Mouse (Mus musculus) yolk sac, embryonic 10.5 days (tissue): ENCODE measurements around the gene Faf1.
"Not testable (repeated sequence)": the region's sequence is repeated elsewhere in the genome, so short reads cannot be mapped to it uniquely, and the experiment has no call there.

ENCODE experiments used
- DNase-seq: peaks from one replicate; pipeline ENCODE4 v3.0.0-alpha.2; 2017; ENCODE audit warnings: low spot score

Gene Faf1

DNA sequence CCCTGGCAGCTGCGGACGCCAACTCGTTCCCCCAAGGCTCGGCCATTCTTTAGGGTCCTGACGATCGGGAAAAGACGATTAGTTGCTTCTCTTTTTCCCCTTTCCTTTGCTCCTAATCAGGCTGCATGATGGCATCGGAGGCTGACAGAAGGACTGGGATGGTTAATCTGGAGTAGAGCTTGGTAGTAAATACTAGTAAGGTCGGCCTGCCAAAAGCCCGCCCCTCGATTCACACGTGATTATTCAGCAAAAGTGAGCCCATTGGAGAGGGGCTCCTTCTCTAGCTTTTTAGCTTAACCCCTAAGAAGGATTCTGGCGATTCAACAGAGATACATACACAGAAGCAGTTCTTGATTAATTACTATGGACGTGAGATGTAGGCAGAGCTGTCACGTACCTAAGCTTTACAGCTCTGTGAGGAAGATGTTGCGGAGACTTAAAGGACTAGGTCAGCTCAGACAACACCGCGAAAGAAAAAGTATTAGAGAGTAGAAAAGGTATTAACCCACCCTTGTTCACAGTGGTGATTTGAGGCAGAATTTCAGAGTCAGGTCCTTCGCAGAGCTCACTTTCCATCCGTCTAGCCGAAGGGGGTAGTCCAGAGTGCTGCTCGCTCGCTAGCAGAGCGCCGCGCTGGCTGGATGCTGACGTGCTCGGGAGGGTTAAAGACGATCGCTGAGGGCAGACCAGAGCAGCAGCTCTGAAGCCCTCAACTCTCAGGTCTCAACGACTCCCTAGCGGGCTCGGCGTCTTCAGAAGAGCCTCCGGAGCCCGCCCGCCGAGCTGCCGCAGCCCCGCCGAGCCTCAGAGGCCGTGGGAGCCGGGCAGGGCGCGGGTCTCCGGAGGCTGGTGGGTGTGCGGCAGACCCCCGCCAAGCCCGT, 11.0 kb upstream of the Faf1 start:
- DNase-seq, result peak; percentile 53

DNA sequence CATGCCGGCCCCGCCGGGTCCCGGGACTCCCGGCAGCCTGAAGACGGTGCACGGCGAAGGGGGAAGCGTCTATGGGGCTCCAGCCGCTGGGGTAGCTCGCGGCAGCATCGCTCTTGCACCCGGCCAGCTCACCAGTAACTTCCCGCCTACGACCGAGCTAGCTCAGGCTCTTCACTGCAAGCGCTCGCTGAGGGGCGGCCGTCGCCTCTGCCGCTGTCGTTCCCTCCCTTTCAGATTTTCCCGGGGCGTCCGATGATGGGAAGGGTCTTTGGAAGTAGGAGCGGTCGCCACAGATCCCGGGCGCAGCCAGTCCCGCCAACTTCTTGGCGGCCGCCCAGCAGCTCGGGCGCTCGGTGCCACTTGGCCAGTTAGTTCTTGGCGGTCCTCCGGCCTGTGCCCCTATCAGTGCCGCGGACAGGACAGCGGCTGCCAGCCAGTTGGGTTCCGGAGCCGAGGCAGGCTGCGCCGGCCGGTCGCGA, 10.4 kb upstream of the Faf1 start:
- peak; percentile 61 for DNase-seq

DNA sequence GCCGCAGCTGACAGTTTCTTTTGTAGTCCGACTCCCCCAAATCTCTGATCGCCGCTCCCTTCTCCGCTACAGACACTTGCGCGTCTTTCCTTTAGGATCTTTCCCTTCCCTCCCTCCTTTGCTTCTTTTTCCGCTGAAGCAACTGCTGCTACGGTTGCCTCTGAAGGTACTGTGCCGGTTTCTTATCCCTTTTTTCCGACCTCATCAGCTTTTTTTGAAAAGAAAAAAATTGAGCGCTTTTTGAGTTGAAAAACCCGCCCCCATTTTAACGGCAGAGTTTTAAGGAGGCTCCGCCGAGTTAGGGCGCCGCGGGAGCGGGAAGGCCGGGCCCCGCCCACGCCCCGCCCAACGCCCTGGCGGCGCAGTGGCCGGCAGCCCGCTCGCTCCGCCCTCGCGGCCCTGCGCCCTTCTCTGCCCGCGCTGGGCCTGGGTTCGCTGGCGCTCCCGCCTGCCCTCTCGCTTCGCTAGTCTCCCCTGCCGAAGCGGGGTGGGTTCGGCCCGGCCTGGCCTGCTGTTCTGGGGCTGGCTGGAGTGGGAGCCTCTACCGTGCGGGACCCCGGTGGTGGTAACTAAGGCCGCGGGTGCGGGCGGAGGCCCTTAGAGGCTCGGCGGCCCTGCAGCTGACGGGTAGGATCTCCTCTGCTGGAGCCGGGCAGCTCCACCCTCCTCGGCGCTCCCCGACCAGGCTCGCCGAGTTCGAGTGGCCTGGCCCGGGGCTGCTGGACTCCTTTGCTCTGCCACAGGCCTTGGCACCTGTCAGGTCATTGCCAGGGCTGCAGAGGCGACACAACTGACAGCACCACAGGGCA, 9.7 kb upstream of the Faf1 start, which contains the start of gene Cdkn2c:
Gene Cdkn2c (minus strand): TSS at position 729 of the 809 bp plus-strand sequence.
- peak; percentile 91 for DNase-seq

DNA sequence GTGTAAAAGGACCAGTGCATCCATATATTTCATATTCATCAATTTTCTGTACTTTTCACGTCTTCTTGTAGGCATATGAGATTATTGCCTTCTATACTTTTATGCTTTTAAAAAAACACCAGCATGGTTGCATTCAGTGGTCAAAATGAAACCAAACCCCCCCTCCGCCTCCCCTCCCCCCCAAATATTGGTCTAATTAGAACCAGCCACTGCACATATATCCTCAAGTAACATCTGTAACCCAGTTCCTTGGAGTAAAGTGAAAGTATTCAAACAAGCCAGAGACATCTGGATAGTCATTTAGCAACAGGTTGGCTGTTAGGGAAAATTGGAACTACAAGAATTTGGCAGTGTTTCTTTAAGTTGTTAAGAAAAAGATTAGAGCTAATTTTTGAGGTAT, 8.9 kb upstream of the Faf1 start:
- no peak for DNase-seq

DNA sequence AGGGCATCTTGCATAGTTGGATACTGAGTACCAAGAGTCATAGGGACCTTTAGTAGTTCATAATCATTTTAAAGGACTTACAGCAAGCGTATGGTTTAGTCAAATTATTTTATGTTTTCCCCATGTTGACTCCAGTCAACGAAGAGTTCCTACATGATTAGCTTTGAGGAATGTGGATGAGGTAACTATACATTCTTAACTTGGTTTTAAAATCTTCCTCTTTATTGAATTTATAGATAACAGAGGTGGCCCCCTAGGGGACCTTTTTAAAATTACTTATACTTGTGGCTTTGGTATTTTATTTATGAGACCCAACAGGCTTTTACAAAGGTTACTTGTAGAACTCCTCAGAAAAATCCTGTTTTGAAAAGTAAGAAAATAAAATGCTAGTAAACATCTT, 6.2 kb upstream of the Faf1 start:
- no peak for DNase-seq

DNA sequence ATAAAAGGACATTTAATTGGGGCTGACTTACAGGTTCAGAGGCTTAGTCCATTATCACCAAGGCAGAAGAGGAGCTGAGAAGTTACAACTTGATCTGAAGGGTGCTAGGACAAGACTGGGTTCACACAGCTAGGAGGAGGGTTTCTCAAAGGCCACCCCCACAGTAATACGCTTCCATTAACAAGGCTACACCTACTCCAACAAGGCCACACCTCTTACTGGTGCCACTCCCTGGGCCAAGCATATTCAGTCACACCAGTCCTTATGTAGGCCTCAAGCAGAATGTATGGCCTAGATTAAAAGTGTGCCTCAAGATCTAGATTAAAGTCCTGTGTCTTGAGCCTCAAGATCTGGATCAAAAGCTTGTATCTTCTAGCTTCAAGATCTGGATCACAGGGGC, 4.4 kb upstream of the Faf1 start:
- no peak for DNase-seq

DNA sequence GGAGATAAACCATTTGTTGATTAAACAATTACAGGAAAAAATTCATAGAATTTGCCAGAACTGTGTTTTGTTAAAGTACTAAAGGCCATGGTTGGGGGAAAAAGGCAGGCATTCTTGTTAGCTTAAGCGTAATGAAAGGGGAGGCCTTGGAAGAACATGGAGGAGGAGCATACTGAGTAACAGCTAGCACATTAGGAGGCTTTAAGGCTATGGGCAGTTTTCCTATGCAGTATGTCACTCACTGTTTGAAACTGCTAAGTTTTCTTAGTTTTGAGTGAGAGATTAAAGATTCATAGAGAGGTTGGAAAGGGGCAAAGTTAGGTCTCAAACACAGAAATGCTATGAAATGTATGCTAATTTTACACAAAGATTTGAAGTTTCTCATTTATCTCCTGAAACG, 2.3 kb upstream of the Faf1 start:
- DNase-seq, result no peak

DNA sequence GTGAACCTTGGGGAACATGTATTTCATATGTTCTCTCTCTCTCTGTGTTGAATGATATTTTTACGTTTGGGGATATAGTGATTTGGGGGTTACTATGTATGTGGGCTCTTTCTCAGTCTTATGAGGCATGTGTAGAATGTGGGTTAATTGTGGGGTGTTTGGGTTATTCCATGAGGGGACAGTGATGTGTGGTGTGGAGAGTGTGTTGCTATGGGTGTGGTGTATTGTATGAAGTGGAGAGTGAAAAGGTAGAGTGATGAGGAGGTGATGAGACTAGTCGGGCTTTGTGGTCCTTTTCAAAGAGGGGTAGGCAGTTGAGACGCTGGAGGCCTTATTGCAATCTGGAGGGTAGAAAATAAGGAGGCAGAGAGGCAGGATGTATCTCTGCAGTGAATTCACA, 833 bp downstream of the Faf1 start:
- no peak for DNase-seq

DNA sequence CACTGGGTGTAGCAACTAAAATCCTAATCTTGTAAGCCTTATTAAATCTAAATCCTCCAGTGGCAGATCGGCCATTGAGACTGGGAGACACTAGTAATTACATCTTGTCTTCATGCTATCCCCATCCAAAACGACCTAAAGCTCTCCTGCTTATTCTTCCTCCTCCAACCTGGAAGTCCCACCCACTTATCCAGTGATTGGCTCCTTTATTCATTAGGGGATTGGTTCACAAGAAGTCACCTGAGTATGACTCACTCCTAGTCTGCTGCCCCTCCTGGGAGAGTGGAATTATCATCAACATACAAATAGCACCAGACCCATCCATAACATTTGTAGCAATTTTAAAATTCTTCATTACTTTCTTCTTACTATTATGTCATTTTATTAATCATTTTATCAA, 7.2 kb downstream of the Faf1 start:
- DNase-seq, result no peak

DNA sequence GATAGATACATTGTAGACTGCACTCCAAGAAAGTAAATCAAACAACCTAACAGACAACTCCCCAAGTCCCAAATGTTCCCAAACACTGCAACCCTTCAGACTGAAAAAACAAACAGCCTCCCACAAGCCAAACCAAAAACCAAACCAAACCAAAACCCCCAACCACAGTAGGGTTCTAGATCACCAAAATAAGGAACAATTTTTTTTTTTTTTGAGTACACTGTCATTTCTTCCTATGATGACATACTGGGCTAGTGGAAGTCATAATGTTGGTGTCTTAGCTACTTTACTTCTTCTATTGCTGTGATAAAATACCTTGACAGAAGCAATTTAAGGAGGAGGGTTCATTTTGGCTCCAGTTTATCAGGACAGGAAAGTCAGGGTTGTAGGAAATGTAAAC, 16.3 kb downstream of the Faf1 start:
- no peak for DNase-seq

DNA sequence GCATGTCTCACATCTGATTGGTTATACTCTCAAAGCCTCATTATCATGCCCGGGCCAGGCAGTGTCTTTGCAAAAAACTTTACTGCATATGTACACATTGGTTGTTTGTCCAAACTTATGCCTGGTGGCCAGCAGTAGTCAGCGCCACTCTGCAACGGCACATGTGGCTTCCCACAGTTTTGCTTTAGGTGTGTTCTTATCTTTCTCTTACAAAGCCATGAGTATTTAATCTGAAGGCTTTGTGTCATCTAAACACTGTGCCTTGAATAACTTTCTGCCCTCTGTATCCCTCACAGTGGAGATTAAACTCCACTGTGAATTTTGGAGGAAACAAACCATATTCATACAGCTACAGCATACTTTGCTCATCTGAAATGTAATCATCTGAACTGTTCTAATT, 24.3 kb downstream of the Faf1 start:
- DNase-seq, result not testable (repeated sequence)

DNA sequence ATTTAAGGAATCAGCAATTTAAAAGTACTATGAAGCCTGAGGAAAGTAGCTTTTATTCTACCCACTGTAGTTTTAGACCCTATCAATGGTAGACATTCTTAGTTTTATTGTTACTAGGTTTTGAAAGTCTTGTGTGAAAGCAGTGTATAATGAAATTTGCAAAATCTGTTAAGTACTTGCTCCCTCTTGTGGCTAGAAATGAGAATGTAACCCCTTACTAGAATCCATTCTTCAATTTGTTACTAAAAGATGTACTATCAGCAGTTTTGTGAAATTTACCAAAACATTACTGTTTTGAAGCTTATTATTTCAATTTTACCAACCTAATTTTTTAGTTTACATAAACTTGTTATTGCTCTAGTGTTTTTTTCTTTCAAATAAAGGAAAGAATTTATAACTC, 27.2 kb downstream of the Faf1 start:
- DNase-seq, result no peak

DNA sequence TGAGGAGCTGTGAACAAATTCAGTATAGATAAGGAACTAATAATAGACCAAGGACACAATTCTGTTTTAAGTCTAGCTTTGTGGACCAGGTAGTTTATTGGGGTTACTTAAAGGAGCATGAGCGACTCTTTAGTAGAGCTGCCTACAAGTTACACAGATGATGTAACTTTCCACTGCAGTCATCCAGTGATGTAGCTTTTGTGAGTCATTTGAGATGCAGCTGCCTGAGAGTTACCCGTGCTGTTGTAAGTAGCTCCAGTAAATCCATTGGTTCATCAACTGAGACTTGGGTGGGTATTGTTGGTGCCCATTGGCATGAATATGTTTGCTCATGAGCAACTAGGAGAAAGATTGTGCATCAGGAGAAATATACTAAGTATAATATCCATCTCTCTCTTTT, 29.0 kb downstream of the Faf1 start:
- no peak for DNase-seq

DNA sequence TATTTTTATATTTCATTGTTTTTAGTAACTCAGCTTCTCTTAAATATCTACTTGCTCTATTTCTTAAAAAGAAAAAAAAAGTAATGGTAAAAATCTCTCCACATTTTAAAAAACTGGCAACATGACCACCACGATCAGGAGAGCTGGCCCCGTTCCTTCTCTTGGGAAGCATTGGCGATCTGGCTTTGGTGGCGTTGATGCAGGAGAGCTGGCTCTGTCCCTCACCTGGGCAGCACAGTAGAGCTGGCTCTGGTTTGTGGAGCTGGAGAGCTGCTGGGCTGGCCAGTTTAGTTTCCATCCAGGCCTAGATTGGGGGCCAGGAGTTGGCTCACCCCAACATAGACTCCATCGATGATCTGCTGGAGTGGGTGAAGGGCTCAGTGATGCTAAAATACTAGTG, 42.9 kb downstream of the Faf1 start:
- no peak for DNase-seq

DNA sequence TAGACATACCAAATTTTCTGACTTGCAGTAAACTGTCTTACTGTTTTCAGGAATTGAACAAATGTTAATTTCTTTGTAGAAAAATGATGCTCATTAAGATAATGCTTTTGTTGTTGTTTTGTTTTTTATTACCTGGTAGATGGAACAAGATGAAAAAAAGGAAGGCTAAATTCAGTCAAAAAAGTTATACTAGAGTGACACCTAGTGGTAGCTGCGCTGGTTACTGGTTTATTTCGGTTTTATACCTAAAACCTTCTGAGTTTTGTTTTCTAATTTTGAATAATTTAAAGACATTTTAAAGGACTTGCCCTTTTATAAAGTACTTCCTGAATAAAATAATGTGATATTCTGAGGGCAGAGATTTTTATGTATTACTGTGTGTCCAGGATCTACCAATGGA, 52.9 kb downstream of the Faf1 start:
- DNase-seq, result no peak

DNA sequence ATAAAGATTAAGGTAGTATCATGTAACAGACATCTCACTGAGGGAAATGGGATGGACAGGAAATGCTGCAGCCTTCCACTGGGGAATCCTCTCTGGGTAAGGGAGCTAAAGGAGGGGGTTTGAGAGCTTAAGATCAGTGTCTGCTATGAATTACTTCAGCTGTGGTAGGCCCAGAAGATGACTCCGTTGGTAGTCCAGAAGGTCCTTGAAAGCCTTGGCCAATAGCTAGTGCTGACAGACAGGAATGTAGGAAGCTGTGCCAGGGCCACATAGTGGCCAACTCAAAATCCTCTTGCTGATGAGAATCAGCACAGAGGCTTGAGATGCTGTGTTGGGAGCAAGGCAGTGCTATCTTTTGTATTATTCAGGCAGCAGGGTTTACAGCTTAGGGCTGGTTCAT, 59.4 kb downstream of the Faf1 start:
- no peak for DNase-seq

DNA sequence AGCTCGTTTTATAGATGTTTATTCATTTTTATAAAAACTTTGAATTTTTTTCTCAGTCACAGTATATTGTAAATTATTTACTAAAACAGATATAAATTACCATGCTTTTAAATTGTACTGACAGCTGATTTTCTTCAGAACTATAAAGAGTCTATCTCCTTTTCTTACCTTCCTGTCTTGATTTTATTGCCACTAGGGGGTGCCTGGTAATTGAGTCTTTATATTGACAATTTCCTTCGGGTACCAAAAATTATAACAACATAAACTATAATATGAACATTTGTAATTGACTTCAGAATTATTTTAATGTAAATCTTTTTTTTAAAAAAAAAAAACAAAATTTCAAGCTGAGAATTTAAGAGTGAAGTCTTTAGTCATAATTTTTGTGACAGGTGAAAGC, 67.6 kb downstream of the Faf1 start:
- no peak for DNase-seq

DNA sequence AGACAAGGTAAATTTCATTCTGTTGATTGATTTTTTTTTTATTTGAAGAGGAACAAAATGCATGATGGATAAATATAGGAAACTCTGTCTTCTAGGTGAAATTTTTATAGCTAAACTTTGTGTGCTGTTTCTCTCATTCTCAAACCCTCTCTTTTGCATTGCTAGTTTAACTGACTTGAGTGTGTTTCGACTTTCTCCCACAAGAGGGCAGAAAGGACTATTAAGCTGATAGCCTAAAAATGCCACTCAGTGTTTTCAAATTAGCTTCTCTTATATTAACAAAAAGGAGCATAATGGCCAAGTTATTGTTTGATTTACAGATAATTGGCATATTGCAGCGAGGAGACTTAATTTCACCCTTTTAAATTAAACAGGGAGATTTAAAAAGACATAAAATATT, 82.6 kb downstream of the Faf1 start:
- DNase-seq, result no peak

DNA sequence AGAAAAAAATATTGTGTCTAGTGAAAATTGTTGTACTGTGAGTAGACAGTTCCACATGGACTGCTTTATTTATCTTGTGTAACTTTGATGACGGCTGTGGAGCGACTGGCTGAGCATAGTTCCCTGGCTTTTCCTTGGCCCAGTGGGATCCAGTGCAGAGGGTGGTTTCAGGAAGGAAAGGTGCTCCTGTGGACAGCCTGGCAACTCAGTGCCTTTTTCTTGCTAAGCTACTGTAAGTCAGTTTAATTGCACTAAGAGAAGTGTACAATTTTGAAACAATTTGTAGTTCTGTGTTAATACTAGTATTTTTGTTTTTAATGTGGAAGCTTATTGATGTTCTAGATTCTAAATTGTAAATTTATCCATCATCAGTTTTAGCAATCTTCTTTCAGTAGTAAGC, 83.5 kb downstream of the Faf1 start:
- no peak for DNase-seq

DNA sequence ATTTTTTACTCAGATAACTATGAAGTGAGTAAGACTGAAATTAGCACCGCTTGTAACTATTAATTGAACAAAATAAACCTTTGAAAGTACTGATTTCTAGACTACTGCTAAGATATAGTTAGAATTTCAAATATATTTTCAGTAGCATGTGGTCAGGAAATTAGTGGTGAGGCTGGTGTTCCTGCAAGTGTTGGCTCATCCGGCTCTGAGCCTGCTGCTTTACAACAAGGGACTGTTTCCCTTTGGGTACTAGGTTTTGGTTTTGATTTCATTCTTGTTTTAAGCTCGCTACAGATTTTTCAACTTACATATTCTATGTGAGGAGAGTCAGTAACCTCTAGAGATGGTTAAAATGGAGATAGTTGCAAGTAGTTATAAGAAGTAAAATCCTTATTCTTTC, 84.1 kb downstream of the Faf1 start:
- no peak for DNase-seq

DNA sequence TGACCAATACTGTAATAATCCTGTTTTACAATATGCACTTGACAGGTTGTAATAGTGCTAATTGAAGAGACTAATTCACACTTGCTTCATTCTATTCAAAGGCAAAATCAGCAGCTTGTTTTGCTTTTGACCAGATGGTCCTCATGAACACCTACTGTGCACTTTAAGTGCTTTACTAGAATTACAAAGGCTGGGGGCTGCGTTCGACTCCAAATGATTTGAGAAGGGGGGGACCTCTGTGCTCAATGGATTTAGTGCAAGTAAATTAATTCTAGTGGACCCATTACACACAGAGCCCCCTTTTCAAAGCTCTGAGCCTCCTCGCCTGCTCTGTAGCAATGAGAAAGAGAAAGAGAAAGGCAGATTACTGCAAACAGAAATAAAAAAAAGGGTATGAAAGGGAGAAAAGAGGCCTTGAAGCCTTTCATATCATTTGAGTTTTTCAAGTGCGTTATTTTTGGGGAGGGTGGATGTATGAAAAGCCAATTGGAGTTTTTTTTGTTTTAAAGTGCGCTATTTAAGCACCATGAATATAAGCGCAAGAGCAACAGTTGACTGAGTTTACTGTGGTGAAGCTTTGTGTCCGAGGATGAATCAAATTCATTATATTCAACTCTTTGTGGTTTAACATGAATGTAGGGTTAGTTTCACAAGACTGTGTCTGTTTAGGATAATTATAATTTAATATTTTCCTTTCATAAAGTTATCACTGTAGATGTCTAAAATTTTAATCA, 86.5 kb downstream of the Faf1 start:
- DNase-seq, result no peak

DNA sequence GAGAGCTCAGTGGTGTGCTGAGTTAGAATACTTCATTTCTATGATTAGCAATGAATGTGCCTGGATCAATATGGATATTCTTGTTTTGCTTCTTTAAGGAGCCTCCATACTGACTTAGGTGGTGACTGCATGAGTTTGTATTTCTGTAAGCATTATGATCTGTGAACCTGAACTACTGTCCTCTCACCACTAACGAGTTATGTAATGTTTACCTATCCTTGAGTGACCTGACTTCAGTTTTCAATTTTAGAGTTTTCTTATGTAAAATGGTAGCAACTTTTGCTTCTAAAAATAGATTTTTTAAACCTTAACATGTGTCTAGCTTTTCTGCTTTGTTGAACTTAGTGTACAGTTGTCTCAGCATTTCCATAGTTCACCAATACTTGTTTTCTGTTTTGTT, 92.7 kb downstream of the Faf1 start:
- DNase-seq, result no peak
